Mouse (Mus musculus): ENCODE results near the gene Mical3. TPM values are rescaled to one million over a fixed set of nuclear protein-coding genes. Genes with fewer than 3 reads are reported as not detected.
A peak's percentile ranks its signal among the peaks of the same experiment; 100 is the strongest.

The Mical3 gene
- total RNA-seq, 1 experiment from 2014 or later: 24.3 TPM

DNA sequence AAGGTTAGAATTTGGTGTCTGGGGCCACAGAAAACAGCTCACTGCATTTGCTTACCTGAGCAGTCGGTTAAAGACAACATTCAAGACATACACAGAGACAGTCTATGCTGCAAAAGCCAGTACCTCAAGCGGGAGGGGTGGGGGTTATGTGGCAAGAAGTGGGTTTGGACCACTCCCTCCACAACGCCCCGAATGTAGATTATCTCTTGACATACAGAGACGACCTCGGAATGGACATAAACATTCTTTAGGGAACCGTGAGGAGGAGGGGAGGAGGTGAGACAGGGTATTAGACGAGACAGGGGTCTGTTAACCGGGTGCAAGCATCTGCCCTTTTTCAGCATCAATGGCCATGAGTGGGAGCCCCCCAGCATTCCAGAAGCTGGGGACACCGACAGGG lies 187.2 kb downstream of the Mical3 start:
- ATAC-seq (replicated peaks; ENCODE audit: low read depth, poor library complexity, severe bottlenecking): no peak

- no peak for ATAC-seq (replicated peaks; ENCODE audit: low read depth, poor library complexity, severe bottlenecking)
These were observed 187.7 kb downstream of the Mical3 start for GRCm38 (mm10) chr6:120943079-120943478.

DNA sequence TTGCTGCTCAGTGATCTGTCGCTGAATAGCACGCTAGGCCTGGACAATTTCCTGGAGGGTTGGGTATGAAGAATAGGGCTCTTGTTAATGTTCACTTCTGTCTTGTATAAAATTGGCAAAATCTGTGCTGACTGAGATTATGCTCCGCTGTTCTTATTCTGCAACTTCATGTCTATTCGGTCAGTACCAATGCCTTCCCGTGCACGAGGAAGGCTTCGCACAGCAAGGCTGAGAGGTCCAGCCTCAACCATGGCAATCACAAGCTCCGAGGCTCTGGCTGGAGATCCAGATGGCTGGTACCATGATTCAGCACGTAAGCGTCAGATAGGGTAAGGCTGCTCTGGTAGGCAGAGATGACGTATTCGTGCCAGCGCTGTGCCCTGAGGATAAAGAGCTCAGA lies 189.2 kb downstream of the Mical3 start:
- no peak for ATAC-seq (replicated peaks; ENCODE audit: low read depth, poor library complexity, severe bottlenecking)

GRCm38 (mm10) chr6:120941084-120941481 lies 189.7 kb downstream of the Mical3 start:
- ATAC-seq (replicated peaks; ENCODE audit: low read depth, poor library complexity, severe bottlenecking): no peak

- ATAC-seq (replicated peaks; ENCODE audit: low read depth, poor library complexity, severe bottlenecking): no peak
These were observed 190.2 kb downstream of the Mical3 start for GRCm38 (mm10) chr6:120940446-120941083.

GRCm38 (mm10) chr6:120939783-120940182 lies 191.0 kb downstream of the Mical3 start:
- no peak for ATAC-seq (replicated peaks; ENCODE audit: low read depth, poor library complexity, severe bottlenecking)

GRCm38 (mm10) chr6:120938763-120939450 lies 191.9 kb downstream of the Mical3 start:
- no peak for ATAC-seq (replicated peaks; ENCODE audit: low read depth, poor library complexity, severe bottlenecking)

DNA sequence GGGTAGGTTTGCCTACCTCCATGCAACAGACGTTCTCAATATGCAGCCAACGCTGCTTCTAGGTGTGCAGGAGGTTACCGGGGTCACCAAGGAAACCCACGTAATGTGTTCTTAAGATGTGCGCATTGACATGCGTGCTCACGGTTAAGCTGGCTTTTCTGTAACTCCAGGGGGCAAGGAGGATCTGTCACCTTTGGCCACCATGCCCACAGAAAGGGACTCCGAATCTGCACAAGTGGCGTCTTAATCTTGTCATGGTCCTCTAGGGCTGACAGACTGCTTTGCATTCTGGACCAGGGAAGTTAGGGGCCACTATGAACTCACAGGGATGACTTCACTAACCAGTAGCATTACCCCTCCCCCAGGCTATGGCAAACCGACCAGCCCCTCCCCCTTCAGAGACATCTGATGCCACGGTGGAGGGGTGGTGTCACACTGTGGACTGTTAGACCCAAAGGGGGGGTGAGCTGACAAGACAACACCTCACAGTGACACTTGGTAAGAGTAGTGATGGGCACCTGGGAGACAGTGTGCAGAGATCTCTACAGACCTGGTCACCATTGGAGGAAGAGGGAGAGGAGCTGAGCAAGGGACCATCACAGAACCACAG lies 192.7 kb downstream of the Mical3 start:
- no peak for ATAC-seq (replicated peaks; ENCODE audit: low read depth, poor library complexity, severe bottlenecking)

DNA sequence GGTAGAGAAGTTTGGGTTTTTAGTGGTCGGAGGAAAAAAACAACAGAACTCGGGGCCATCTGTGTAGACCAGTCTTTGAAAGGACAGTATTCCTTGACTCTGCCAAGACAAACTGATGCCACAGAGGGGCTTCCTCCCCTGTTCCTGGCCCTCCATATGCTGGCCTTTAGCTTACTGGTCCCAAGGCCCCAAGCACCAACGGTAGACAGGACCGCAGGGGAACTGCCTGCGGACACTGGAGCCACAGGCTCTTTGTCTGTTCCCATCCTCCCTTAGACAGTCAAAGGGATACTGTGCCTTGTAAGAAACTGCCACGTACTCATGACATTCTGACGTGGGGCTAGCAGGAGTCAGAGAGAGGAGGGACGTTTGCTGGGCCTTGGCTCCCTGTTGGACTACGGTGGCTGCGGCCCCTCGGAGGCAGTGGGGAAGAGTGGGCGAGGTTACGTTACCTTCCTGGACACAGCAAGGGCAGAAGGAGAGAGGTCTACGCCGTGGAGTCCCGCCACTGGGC lies 193.6 kb downstream of the Mical3 start:
- no peak for ATAC-seq (replicated peaks; ENCODE audit: low read depth, poor library complexity, severe bottlenecking)

DNA sequence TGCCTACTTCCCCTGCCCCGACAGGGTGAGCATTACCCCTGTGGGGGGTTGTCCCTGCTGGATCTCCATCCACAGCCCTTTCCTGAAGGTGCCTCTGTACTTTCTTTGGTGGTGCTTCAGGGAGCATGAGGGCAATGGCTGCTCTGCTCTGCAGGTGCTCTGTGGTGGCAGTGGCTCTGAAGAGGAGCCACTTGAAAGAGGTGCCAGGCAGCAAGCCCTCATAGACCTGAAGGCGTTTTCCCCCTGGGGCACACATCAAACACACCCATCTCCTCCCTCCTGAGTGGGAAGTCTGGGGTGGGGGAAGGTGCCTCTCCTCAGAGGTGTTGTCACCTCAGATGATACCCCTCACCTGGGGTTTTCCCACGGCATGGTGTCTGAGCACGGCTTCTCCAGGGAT lies 196.6 kb downstream of the Mical3 start:
- ATAC-seq (replicated peaks; ENCODE audit: low read depth, poor library complexity, severe bottlenecking): no peak

GRCm38 (mm10) chr6:120933670-120934069 lies 197.1 kb downstream of the Mical3 start:
- ATAC-seq (replicated peaks; ENCODE audit: low read depth, poor library complexity, severe bottlenecking): no peak

DNA sequence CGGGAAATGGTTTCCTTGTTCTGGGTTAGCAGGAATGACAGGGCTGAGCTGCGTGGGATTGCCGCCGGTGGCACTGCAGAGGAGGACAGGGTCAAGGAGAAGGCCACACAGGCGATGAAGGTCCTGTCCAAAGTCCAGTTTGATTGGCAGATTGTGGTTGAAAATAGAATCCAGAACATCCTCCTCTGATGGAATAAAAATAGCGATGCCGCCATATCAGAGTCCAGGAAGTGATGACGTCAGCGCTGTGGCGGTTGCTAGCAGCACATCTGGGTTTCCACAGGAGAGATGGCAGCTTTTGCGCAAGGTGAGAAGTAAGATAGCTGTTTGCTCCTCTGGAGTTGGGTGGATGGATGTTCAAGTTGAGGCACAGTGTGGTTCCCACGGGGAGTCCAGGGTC lies 198.2 kb downstream of the Mical3 start:
- 0 out of 2 replicates have a peak, but pooled peaks have one; percentile 20 for ATAC-seq (replicated peaks; ENCODE audit: low read depth, poor library complexity, severe bottlenecking)

- no peak for ATAC-seq (replicated peaks; ENCODE audit: low read depth, poor library complexity, severe bottlenecking)
These were observed 200.1 kb downstream of the Mical3 start for GRCm38 (mm10) chr6:120930450-120931306.

GRCm38 (mm10) chr6:120929421-120929820 lies 201.4 kb downstream of the Mical3 start:
- ATAC-seq (replicated peaks; ENCODE audit: low read depth, poor library complexity, severe bottlenecking): no peak

GRCm38 (mm10) chr6:120927765-120928164 lies 203.0 kb downstream of the Mical3 start:
- ATAC-seq (replicated peaks; ENCODE audit: low read depth, poor library complexity, severe bottlenecking): no peak

DNA sequence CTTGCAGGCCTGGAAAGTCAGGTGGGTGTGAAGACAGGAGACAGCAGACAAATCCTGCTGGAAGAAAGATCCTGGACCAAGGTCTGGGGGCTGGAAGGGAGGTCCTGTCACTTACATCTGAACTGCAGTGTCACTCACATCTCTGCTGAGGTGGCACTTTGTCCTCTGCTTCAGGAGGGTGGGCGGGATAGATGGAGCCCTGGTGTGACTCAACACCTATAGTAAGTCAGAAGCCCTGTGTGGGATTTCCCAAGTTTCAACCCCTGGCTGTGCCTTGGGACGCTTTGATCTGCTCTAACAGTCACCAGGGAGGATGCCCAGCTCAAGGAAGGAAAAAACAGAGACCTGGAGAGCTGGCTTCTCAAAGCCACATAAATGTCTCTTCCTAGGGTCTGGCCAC lies 203.9 kb downstream of the Mical3 start:
- no peak for ATAC-seq (replicated peaks; ENCODE audit: low read depth, poor library complexity, severe bottlenecking)

GRCm38 (mm10) chr6:120924791-120925321 lies 205.9 kb downstream of the Mical3 start:
- ATAC-seq (replicated peaks; ENCODE audit: low read depth, poor library complexity, severe bottlenecking): peak; percentile 54; the same call in 1 of the 2 replicates

DNA sequence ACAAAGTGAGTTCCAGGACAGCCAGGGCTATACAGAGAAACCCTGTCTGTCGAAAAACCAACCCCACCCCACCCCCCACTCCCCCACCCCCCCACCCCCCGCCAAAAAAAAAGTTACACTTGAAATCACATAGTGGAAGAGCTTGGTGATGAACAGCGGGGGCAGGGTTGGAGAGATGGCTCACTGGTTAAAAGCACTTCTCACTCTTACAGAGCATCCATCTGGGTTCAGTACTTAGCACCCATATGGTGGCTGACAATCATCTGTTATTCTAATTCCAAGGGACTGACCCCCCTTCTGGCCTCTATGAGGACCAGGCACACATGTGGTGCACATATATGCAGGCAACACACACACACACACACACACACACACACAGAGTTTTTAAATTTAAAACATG lies 212.8 kb downstream of the Mical3 start:
- ATAC-seq (replicated peaks; ENCODE audit: low read depth, poor library complexity, severe bottlenecking): no peak

- peak; percentile 10 for ATAC-seq (replicated peaks; ENCODE audit: low read depth, poor library complexity, severe bottlenecking)
These were observed 213.6 kb downstream of the Mical3 start for GRCm38 (mm10) chr6:120916972-120917881.
